Mouse (Mus musculus) brain, embryonic 14.5 days (tissue): ENCODE data around the gene Olfr397.

Source experiments
- CTCF ChIP-seq: fragments of 200-500 bp; IDR thresholded peaks from 2 replicates; pipeline ENCODE4 v1.5.1; 2012; ENCODE audit warnings: inconsistent platforms, mild to moderate bottlenecking, moderate library complexity, borderline replicate concordance; ENCODE audit not compliant: insufficient read depth, insufficient read length; ENCODE audit errors: extremely low read depth
- POLR2A ChIP-seq: fragments of 200-500 bp; IDR thresholded peaks from 2 replicates; pipeline ENCODE4 v1.6.1; 2012; ENCODE audit warnings: mild to moderate bottlenecking, inconsistent platforms, borderline replicate concordance; ENCODE audit not compliant: poor library complexity, insufficient read depth, insufficient read length, severe bottlenecking; ENCODE audit errors: extremely low read depth

DNA sequence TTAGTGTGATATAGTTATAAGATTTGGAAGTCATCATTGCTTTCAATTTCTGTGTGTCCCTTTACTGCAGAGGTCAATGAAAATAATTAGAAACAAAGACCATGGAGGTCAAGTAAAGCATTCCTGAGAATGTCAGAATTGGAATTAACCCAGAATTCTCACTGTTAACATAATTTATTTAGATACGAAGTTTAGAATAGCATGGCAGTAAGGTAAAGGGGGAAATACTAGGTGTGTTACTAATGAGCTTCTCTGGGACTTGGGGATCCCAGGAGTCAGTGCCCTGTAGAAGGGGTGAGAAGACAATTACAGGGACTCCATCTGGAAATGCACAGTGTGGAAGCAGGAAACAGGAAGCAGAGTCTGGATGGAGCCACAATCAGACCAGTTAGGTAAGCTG lies at the start of gene Olfr397:
- TF ChIP-seq POLR2A: no peak
- no peak for TF ChIP-seq CTCF
